Mouse (Mus musculus) Patski (cell line): Measurements from ENCODE around the gene Adora3. TPM values are rescaled to one million over a fixed set of nuclear protein-coding genes. Genes with fewer than 3 reads are reported as not detected.

Experiments
- ATAC-seq: fragments of 100-300 bp; one replicate; pipeline ENCODE4 v1.8.0; 2021
- CTCF ChIA-PET: fragments of 350-600 bp; sonication (Branson Sonifier 250); formaldehyde crosslinking; loops from one replicate; lab custom pipeline; 2022; ENCODE audit warnings: inconsistent platforms; lab: Charles Lee
- POLR2A ChIA-PET: fragments of 350-600 bp; sonication (Branson Sonifier 250); formaldehyde crosslinking; loops from one replicate; lab custom pipeline; 2022; ENCODE audit warnings: antibody characterized with exemption, inconsistent platforms; lab: Charles Lee
- DNase-seq: peaks from one replicate; pipeline ENCODE4 v3.0.0-alpha.2; 2011; ENCODE audit warnings: low read depth, low spot score
- H3K27me3 ChIP-seq: fragments of 371-371 bp; one replicate; pipeline ENCODE4 v1.5.1; 2021
- CTCF ChIP-seq: fragments of 100-300 bp; IDR thresholded peaks from one replicate; pipeline ENCODE4 v1.5.1; 2021
- in situ Hi-C: fragments of 300-500 bp; cut with MboI; formaldehyde crosslinking; loops from 3 replicates; pipeline ENCODE4 v1.11.1; 2018; ENCODE audit warnings: low pct_unique_long_range_greater_than_20kb, mixed read lengths
- polyA plus RNA-seq: library from polyadenylated mRNA; unstranded; gene quantifications from one replicate; pipeline ENCODE4 v1.2.3, GENCODE M21; 2021

Adora3 gene
- polyA plus RNA-seq, 1 experiment from 2014 or later: not detected

DNA sequence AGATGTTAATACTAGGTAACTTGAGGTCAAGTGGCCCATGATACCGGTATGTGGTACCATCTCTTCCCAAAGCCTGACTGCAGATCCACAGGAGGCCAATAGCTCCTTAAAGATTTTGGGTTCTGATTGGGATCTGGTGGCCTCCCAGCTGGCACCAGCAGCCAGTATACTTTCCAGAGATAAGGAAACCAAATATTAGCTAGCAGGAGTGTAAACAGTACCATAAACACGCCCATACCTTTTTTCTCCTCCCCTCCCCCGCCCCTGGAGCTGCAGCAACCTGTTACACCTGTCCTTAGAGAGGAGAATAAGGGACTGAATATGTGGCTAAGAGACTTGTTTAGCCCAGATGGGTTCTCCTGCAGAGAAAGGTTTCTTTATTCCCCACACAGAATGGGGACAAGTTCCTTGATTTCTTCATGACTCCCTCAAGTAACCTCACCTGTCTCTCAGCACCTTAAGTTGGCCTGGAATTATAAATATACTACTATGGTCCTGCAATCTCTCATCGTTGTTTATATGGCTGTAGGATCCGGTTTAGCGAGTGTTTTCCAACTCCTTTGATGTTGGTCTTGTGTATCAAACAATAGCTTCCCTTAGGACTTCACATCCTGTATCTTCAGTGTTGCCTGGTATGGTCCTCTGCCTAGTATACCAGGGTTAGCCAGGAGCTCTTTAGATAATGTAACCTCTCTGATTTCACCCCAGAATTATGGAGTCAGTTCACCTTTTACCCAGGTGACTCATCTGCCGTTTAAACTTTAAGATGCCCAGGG is 24.2 kb upstream of the Adora3 start:
- POLR2A ChIA-PET: interaction anchor here (1.0 kb wide), 1 partner anchor 24 kb away, joined by 3 read pairs; no protein-coding TSS in a partner anchor
- peaks cover 7% of the 10 kb centered on the region for H3K27me3 ChIP-seq
- CTCF ChIA-PET: interaction anchor here (1.5 kb wide), 1 partner anchor 13 kb away, joined by 3 read pairs; no protein-coding TSS in a partner anchor
- in situ Hi-C loops: no loop called here
- ATAC-seq: no peak
- no peak for DNase-seq
- no peak for TF ChIP-seq CTCF

- in situ Hi-C loops: no loop called here
Observed at GRCm38 (mm10) chr3:105853781-105854180, 16.9 kb upstream of the Adora3 start.

DNA sequence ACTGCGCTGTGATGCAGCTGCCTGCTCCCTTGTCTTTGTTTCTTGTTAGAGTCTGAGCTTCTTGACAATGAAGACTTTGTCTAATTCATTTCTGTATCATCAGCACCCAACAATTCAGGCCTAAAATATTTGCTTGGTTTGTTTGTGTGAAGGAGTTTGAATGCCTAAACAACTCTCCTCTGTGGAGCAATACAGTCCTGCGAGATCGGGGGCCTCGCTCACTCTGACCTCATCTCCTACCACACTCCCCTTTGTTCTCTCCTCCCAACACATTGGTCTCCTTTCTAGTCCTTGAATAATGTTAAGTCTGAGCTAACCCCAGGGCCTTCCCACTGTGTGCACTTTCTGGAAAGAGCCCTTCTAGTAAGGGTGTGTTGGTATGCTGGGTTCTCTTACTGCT is 15.9 kb upstream of the Adora3 start:
- ChIA-PET POLR2A (interaction anchor here (0.6 kb wide), 2 partner anchors 10 to 20 kb away, joined by 3 read pairs; no protein-coding TSS in a partner anchor), CTCF (interaction anchor here (1.6 kb wide), 1 partner anchor 10 kb away, joined by 3 read pairs; no protein-coding TSS in a partner anchor)
- DNase-seq: no peak
- in situ Hi-C loops: no loop called here
- no peak for TF ChIP-seq CTCF
- H3K27me3 ChIP-seq: peaks cover 6% of the 10 kb centered on the region
- no peak for ATAC-seq

More at GRCm38 (mm10) chr3:105853781-105854180, 16.9 kb upstream of the Adora3 start:
- ATAC-seq: no peak
- DNase-seq: no peak
- peaks cover 7% of the 10 kb centered on the region for H3K27me3 ChIP-seq
- CTCF ChIA-PET: no interaction called here
- TF ChIP-seq CTCF: no peak
- POLR2A ChIA-PET: interaction anchor here (0.5 kb wide), 1 partner anchor 200 kb away, joined by 4 read pairs; no protein-coding TSS in a partner anchor

GRCm38 (mm10) chr3:105857513-105857912 is 13.1 kb upstream of the Adora3 start:
- ATAC-seq (no peak), DNase-seq (no peak)
- no peak for TF ChIP-seq CTCF
- CTCF ChIA-PET: no interaction called here
- POLR2A ChIA-PET: no interaction called here
- H3K27me3 ChIP-seq: peaks cover 8% of the 10 kb centered on the region
- in situ Hi-C loops: no loop called here

DNA sequence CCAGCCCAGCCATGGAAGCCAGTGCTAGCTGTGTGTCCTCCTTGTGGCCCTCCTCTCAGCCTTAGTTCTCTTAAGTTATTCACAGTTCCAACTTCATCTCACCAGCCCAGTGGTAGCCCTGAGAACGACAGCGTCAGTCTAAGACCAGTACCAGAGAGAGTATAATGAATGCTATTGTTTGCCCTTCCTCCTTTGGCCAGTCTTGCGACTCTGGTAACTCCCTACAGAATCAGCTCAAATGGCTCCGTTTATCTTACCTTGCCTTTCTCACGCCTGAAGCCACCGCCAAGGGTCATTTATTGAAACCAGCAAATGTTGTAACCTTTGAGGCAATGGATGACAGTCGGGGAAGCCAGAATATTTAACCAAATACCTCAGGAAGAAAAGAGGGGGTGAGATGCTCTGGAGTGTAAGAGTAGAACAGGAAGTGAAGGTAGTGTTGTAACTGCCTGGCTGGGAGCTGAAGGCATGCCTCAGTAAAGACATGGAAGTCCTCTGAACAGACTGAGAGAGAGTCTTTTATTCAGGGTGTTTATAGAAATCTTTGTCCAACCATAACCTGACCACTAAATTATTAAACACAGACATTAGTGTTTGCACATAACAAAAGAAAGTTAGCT is 8.8 kb upstream of the Adora3 start:
- DNase-seq (no peak), ATAC-seq (no peak)
- in situ Hi-C loops: no loop called here
- TF ChIP-seq CTCF: no peak
- peaks cover 14% of the 10 kb centered on the region for H3K27me3 ChIP-seq
- CTCF ChIA-PET: no interaction called here
- POLR2A ChIA-PET: no interaction called here

DNA sequence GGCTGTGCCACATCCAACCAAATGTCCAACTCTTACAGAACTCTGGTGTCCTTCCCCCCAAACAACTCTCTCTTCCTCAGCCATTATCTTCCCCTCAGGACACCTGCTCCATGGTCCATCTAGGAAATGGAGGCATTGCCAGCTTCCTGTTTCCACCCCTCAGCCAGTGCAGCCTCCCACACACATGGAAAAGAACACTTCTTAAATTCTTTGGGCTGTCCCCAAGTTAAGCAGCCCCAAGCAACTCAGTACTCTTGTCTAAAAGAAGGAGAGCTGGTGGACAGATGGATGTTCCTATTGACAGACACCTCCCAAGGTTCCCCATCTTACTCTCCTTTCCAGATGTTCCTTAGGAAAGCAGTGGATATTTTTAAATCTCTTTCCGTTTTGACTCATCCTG is 6.5 kb upstream of the Adora3 start:
- ATAC-seq: no peak
- in situ Hi-C loops: no loop called here

GRCm38 (mm10) chr3:105865122-105865521 is 5.5 kb upstream of the Adora3 start:
- DNase-seq (no peak), ATAC-seq (no peak)
- POLR2A ChIA-PET: no interaction called here
- CTCF ChIA-PET: interaction anchor here (1.2 to 1.6 kb wide), 3 partner anchors 10 to 35 kb away, joined by 3 to 4 read pairs (median 3); no protein-coding TSS in a partner anchor
- no peak for TF ChIP-seq CTCF
- H3K27me3 ChIP-seq: peaks cover 14% of the 10 kb centered on the region
- in situ Hi-C loops: no loop called here

More for the DNA sequence above, 6.5 kb upstream of the Adora3 start:
- CTCF ChIA-PET: interaction anchor here (1.2 to 1.6 kb wide), 2 partner anchors 9 to 34 kb away, joined by 3 read pairs; no protein-coding TSS in a partner anchor
- DNase-seq: no peak
- peaks cover 14% of the 10 kb centered on the region for H3K27me3 ChIP-seq
- POLR2A ChIA-PET: no interaction called here
- TF ChIP-seq CTCF: no peak

DNA sequence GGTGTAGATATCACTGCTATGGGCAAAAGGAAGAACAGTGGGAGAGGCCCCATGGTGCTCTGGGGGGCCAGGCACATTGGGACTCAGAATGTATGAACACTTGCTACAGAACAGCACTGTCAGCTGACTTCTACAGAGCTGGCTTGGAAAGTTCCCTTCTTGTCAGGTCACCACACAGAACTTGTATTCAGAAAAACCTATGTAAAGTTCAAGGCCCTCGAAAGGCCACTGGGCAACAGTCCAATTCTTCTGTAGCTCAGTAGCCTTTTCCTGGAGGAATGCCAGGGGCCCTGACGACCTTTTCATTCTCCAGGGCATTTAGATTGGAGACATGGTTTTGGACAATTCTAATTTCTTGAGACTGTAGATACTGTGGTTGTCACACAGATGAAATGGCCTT is 2.5 kb upstream of the Adora3 start:
- CTCF ChIA-PET: no interaction called here

DNA sequence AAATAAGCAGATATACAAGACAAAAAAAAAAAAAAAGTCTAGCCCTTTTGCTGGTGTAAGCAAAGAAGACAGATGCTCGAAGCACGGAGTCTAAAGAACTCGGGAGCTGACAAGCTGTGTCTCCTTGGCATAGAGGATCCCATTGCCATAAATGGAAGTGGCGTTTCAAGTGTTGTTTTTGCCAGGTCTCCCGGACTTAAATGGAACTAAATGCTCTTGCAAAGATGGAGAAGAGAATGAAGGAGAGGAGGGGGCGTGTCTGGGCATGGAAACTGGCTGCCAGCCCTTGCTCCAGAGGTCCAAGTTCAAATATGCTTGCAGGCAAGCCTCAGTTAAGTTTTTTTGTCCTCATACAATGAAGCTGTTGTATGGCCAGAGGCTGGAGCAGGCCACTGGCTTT is 1.4 kb downstream of the Adora3 start:
- DNase-seq (no peak), ATAC-seq (no peak)
- H3K27me3 ChIP-seq: no peaks in the 10 kb centered on the region
- in situ Hi-C loops: no loop called here
- TF ChIP-seq CTCF: no peak
- ChIA-PET POLR2A (no interaction called here), CTCF (interaction anchor here (0.9 kb wide), 1 partner anchor 16 kb away, joined by 3 read pairs; no protein-coding TSS in a partner anchor)

More for the DNA sequence above, 2.5 kb upstream of the Adora3 start:
- no peak for TF ChIP-seq CTCF
- ATAC-seq: no peak
- H3K27me3 ChIP-seq: peaks cover 7% of the 10 kb centered on the region
- POLR2A ChIA-PET: no interaction called here
- in situ Hi-C loops: no loop called here
- no peak for DNase-seq

GRCm38 (mm10) chr3:105872579-105872978 is 1.9 kb downstream of the Adora3 start:
- POLR2A ChIA-PET: no interaction called here
- ATAC-seq (no peak), DNase-seq (no peak)
- H3K27me3 ChIP-seq: no peaks in the 10 kb centered on the region
- in situ Hi-C loops: no loop called here
- CTCF ChIA-PET: no interaction called here
- TF ChIP-seq CTCF: no peak
